In the genomic region with DNA sequence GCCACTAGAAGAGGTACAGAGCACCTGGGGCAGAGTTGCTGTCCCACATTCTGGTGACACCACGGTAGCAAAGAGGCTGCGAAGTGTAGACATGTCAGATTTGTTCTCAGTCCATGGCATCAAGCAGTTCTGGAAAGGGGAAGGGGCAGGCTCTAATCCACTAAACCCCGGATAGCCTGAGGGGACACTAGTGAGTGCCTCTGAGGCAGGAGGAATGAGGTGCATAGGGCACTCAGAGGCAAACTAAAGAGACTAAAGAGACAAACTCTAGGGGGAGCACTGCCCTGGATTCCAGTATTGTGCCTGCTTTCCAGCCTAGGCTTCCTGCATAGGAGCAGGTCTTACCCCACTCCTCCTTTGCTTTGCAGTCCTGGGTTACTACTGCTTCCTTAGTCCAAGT, we compare ENCODE assay signal across 16 mouse cellular contexts.
A peak's percentile ranks its signal among the peaks of the same experiment; 100 is the strongest.
DNase-seq lines count a peak whose midpoint lies in the region; ATAC-seq and TF ChIP-seq lines count a peak whose summit lies in the region.
"Had no signal": no experiment of that assay in that cellular context is flagged by ENCODE, and none has a peak within 500 bp of the region (broad histone marks: within the 10 kb centered on the region; RNA-seq: fewer than 3 reads in every experiment).

No protein-coding gene starts in this region.

- DNase-seq in hindbrain, postnatal 0 days (ENCODE audit: low spot score), result no peak
- no peak for DNase-seq in hindbrain, embryonic 14.5 days (ENCODE audit: low spot score)
- no peak for DNase-seq in thymus, postnatal 10 days (ENCODE audit: low spot score in 2 of 2)
- DNase-seq in heart, postnatal 25 days (ENCODE audit: low spot score), result no peak
- DNase-seq: cerebellum, adult 9-11 months; kidney, adult 8-10 months; lung, adult 18-20 months; right cerebral cortex, postnatal 14 days had no signal

- no peak overlapping the region for H3K9ac ChIP-seq in hindbrain, postnatal 0 days (replicated peaks; ENCODE audit: low read length)
- H3K9ac ChIP-seq in hindbrain, embryonic 14.5 days, result no peak overlapping the region
- no peak overlapping the region for H3K9ac ChIP-seq in midbrain, embryonic 12.5 days (replicated peaks)
- no peak overlapping the region for H3K9ac ChIP-seq in midbrain, embryonic 15.5 days
- no peak overlapping the region for H3K9ac ChIP-seq in intestine, embryonic 15.5 days
- H3K9ac ChIP-seq: embryonic facial prominence, embryonic 12.5 days; heart, embryonic 13.5 days; hindbrain, embryonic 12.5 days; limb, embryonic 15.5 days had no signal

- no peak overlapping the region for H3K4me3 ChIP-seq in hindbrain, postnatal 0 days (ENCODE audit: low read length)
- H3K4me3 ChIP-seq in hindbrain, embryonic 14.5 days (replicated peaks; ENCODE audit: low read length), result no peak overlapping the region
- no peak overlapping the region for H3K4me3 ChIP-seq in midbrain, embryonic 12.5 days
- no peak overlapping the region for H3K4me3 ChIP-seq in midbrain, embryonic 15.5 days
- no peak overlapping the region for H3K4me3 ChIP-seq in intestine, embryonic 15.5 days (replicated peaks)
- H3K4me3 ChIP-seq: embryonic facial prominence, embryonic 12.5 days; heart, embryonic 13.5 days; hindbrain, embryonic 12.5 days; limb, embryonic 15.5 days had no signal

- no peaks in the 10 kb centered on the region for H3K27me3 ChIP-seq in hindbrain, postnatal 0 days (ENCODE audit: insufficient read depth, low read length)
- H3K27me3 ChIP-seq in hindbrain, embryonic 14.5 days (ENCODE audit: control insufficient read depth, insufficient read depth, low read length), result no peaks in the 10 kb centered on the region
- no peaks in the 10 kb centered on the region for H3K27me3 ChIP-seq in midbrain, embryonic 12.5 days
- no peaks in the 10 kb centered on the region for H3K27me3 ChIP-seq in midbrain, embryonic 15.5 days (replicated peaks)
- H3K27me3 ChIP-seq in intestine, embryonic 15.5 days (replicated peaks), result no peaks in the 10 kb centered on the region
- H3K27me3 ChIP-seq: embryonic facial prominence, embryonic 12.5 days; heart, embryonic 13.5 days; hindbrain, embryonic 12.5 days; limb, embryonic 15.5 days had no signal

- no peak overlapping the region for H3K27ac ChIP-seq in hindbrain, postnatal 0 days
- no peak overlapping the region for H3K27ac ChIP-seq in hindbrain, embryonic 14.5 days
- no peak overlapping the region for H3K27ac ChIP-seq in midbrain, embryonic 12.5 days (replicated peaks)
- H3K27ac ChIP-seq in midbrain, embryonic 15.5 days, result no peak overlapping the region
- H3K27ac ChIP-seq in intestine, embryonic 15.5 days, result no peak overlapping the region
- H3K27ac ChIP-seq: embryonic facial prominence, embryonic 12.5 days; heart, embryonic 13.5 days; hindbrain, embryonic 12.5 days; limb, embryonic 15.5 days had no signal

- ATAC-seq in hindbrain, postnatal 0 days, result no peak
- ATAC-seq in hindbrain, embryonic 14.5 days (ENCODE audit: low FRiP score), result no peak
- 0 out of 2 replicates have a peak, but pooled peaks have one; percentile 16 for ATAC-seq in midbrain, embryonic 12.5 days (ENCODE audit: low FRiP score, low read depth)
- no peak for ATAC-seq in midbrain, embryonic 15.5 days (replicated peaks)
- peak; percentile 59 for ATAC-seq in intestine, embryonic 15.5 days
- ATAC-seq: activated CD4-positive, CD25-positive, alpha-beta regulatory T cell, adult 4 months had no signal

- WGBS in hindbrain, postnatal 0 days, result 50% methylated on average over 3 of the region's 3 CpGs
- 46% methylated on average over 3 of the region's 3 CpGs for WGBS in hindbrain, embryonic 14.5 days
- WGBS in midbrain, embryonic 12.5 days, result 48% methylated on average over 3 of the region's 3 CpGs
- WGBS in midbrain, embryonic 15.5 days, result 36% methylated on average over 3 of the region's 3 CpGs
- WGBS in intestine, embryonic 15.5 days, result 38% methylated on average over 3 of the region's 3 CpGs

- no peaks in the 10 kb centered on the region for H3K4me1 ChIP-seq in hindbrain, postnatal 0 days (ENCODE audit: insufficient read depth, low read length)
- 0 out of 2 replicates have a peak, but pooled peaks cover 5% of the 10 kb centered on the region for H3K4me1 ChIP-seq in hindbrain, embryonic 14.5 days (replicated peaks; ENCODE audit: control insufficient read depth, insufficient read depth, low read length)
- no peaks in the 10 kb centered on the region for H3K4me1 ChIP-seq in midbrain, embryonic 12.5 days
- H3K4me1 ChIP-seq in midbrain, embryonic 15.5 days, result peaks cover 13% of the 10 kb centered on the region; the same call in 1 of the 2 replicates
- no peaks in the 10 kb centered on the region for H3K4me1 ChIP-seq in intestine, embryonic 15.5 days (replicated peaks)
- H3K4me1 ChIP-seq: embryonic facial prominence, embryonic 12.5 days; limb, embryonic 15.5 days had no signal

- TF ChIP-seq CTCF in hindbrain, postnatal 0 days (IDR thresholded peaks at IDR 0.05; ENCODE audit: low read depth), result peak; percentile 27

- intact Hi-C loops in heart, postnatal 25 days (cut with DNase I), result no loop called here

- no peaks in the 10 kb centered on the region for H3K36me3 ChIP-seq in hindbrain, postnatal 0 days (ENCODE audit: insufficient read depth, low read length)
- H3K36me3 ChIP-seq in hindbrain, embryonic 14.5 days (replicated peaks; ENCODE audit: control insufficient read depth, insufficient read depth), result no peaks in the 10 kb centered on the region
- no peaks in the 10 kb centered on the region for H3K36me3 ChIP-seq in midbrain, embryonic 12.5 days
- no peaks in the 10 kb centered on the region for H3K36me3 ChIP-seq in midbrain, embryonic 15.5 days (replicated peaks)
- no peaks in the 10 kb centered on the region for H3K36me3 ChIP-seq in intestine, embryonic 15.5 days
- H3K36me3 ChIP-seq: embryonic facial prominence, embryonic 12.5 days; heart, embryonic 13.5 days; hindbrain, embryonic 12.5 days; limb, embryonic 15.5 days had no signal

- no peaks in the 10 kb centered on the region for H3K9me3 ChIP-seq in hindbrain, postnatal 0 days (ENCODE audit: low read length)
- H3K9me3 ChIP-seq in hindbrain, embryonic 14.5 days (ENCODE audit: control insufficient read depth, low read length), result no peaks in the 10 kb centered on the region
- H3K9me3 ChIP-seq in midbrain, embryonic 12.5 days, result no peaks in the 10 kb centered on the region
- H3K9me3 ChIP-seq in midbrain, embryonic 15.5 days, result no peaks in the 10 kb centered on the region
- H3K9me3 ChIP-seq in intestine, embryonic 15.5 days, result no peaks in the 10 kb centered on the region
- H3K9me3 ChIP-seq: embryonic facial prominence, embryonic 12.5 days; heart, embryonic 13.5 days; hindbrain, embryonic 12.5 days; limb, embryonic 15.5 days had no signal

- H3K4me2 ChIP-seq in hindbrain, postnatal 0 days (ENCODE audit: low read depth, low read length), result no peak overlapping the region
- no peak overlapping the region for H3K4me2 ChIP-seq in hindbrain, embryonic 14.5 days (replicated peaks)
- no peak overlapping the region for H3K4me2 ChIP-seq in midbrain, embryonic 12.5 days (replicated peaks)
- no peak overlapping the region for H3K4me2 ChIP-seq in midbrain, embryonic 15.5 days
- no peak overlapping the region for H3K4me2 ChIP-seq in intestine, embryonic 15.5 days (replicated peaks)
- H3K4me2 ChIP-seq: embryonic facial prominence, embryonic 12.5 days; heart, embryonic 13.5 days; hindbrain, embryonic 12.5 days; limb, embryonic 15.5 days had no signal

Comparison
In these comparisons a context has a peak if more than half of its experiments do, and no peak if none do; other contexts are left out.
1. ATAC-seq: peak in midbrain, embryonic 12.5 days (single experiment) and intestine, embryonic 15.5 days (single experiment); none in hindbrain, postnatal 0 days (single experiment), hindbrain, embryonic 14.5 days (single experiment) and midbrain, embryonic 15.5 days (single experiment).